Mouse (Mus musculus): ENCODE measurements around the gene Pitpnc1.

GRCm38 (mm10) chr11:107447915-107448314 lies 22.6 kb downstream of the Pitpnc1 start:
- TF ChIP-seq POLR2A (IDR thresholded peaks at IDR 0.05; ENCODE audit: insufficient read depth, low read depth, low read length): no peak
- no peak for TF ChIP-seq CTCF (IDR thresholded peaks at IDR 0.05; ENCODE audit: insufficient read depth, low read depth, low read length)
